Mouse (Mus musculus): Measurements from ENCODE around the gene Tex14. TPM values are rescaled to one million over a fixed set of nuclear protein-coding genes. Genes with fewer than 3 reads are reported as not detected.

The Tex14 gene
- total RNA-seq, 2 experiments from 2014 or later, result 0.36 to 0.47 TPM

DNA sequence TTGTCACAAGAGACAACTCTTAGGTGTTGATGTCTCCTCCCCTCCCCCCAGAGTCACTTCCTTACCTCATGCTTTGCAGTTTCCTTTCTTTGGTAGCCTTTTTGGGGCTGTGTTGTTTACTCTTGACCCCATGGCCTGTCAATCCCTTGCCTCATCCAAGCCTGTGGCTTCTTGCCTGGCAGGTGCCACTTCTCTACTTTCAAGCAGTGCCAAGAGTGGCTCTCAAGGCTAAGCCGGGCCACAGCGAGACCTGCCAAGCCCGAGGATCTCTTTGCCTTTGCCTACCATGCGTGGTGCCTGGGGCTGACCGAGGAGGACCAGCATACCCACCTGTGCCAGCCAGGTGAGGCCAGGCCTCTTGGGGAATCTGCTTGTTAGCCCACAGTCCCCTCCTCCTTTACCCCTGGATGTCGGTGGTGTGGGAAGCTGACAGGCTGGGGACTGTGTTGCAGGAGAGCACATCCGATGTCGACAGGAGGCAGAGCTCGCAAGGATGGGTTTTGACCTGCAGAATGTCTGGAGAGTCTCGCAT is 195.5 kb downstream of the Tex14 start:
- intact Hi-C loops (cut with DNase I), result no loop called here
- no peak for DNase-seq (ENCODE audit: low spot score)

DNA sequence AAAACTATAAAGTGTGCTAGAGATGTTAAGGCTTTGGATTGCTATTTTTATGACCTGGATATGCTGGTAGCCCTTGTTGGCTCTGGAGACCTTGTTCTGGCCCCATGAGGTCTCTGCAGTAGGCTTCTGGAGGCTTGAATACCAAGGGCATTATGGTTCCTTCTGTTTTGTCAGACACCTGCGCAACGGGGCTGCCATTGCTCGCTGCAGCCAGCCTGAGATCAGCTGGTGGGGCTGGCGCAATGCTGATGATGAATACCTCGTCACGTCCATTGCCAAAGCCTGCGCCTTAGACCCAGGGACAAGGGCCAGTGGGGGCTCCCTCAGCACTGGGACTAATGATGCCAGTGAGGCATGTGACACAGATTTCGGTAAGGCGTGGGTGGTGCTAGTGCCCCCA is 197.4 kb downstream of the Tex14 start:
- intact Hi-C loops (cut with DNase I), result no loop called here
- no peak for DNase-seq (ENCODE audit: low spot score)

DNA sequence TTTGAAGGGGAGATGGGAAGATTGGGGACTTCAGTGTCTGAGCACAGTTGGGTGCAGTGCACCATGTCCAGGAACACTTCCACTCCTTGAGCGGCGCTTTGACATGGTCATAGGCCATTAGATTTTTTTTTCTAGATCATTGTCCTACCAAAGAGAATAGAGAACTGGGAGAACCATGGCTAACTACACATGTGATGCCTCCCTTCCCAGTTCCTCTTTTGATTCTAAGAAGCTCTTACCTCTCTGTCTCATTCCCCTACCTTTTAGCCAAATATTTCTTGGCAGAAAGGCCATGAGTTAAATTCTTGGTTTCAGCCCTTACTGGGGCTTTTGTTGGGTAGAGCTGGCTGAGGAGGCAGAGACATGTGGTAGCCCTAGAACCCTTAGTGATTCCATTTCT is 198.7 kb downstream of the Tex14 start:
- DNase-seq (ENCODE audit: low spot score), result no peak
- intact Hi-C loops (cut with DNase I), result no loop called here

Other genes with a start within 250 kb of the Tex14 start
- 10 to 100 TPM in 1 of 2 experiments, 1 to 10 TPM in 1; 8.1 to 10.0 TPM for gene Ppm1e, start 46.0 kb upstream of the Tex14 start, total RNA-seq (2021)
- gene Rad51c, start 111 bp upstream of the Tex14 start, total RNA-seq (2021), result 1 to 10 TPM; 1.6 to 1.7 TPM
- not detected for gene Gm11492, start 161.6 kb downstream of the Tex14 start, total RNA-seq (2021)
- gene Sept4, start 163.8 kb downstream of the Tex14 start, total RNA-seq (2021), result 10 to 100 TPM; 43.4 to 43.7 TPM
- gene Mtmr4, start 187.1 kb downstream of the Tex14 start, total RNA-seq (2021), result 10 to 100 TPM; 26.3 to 26.4 TPM
- not detected for gene Hsf5, start 212.1 kb downstream of the Tex14 start, total RNA-seq (2021)